Mouse (Mus musculus) forebrain, embryonic 16.5 days (tissue): ENCODE results near the gene Olfr156. TPM values are rescaled to one million over a fixed set of nuclear protein-coding genes. Genes with fewer than 3 reads are reported as not detected.

Experiments
- ATAC-seq: fragments of 200-750 bp; cut with Nextera tagmentation; 2 replicates; pipeline ENCODE4 v1.8.0; 2017; ENCODE audit warnings: mild to moderate bottlenecking, moderate library complexity
- H3K27ac ChIP-seq: fragments of 300-500 bp; sonication (generic); 2 replicates; pipeline ENCODE4 v1.5.1; 2014; ENCODE audit warnings: low read length, control low read depth
- H3K27me3 ChIP-seq: fragments of 300-500 bp; sonication (generic); replicated peaks from 2 replicates; pipeline ENCODE4 v1.6.1; 2014; ENCODE audit warnings: low read length; ENCODE audit not compliant: control insufficient read depth, insufficient read depth
- H3K36me3 ChIP-seq: fragments of 300-500 bp; sonication (generic); 2 replicates; pipeline ENCODE4 v1.6.1; 2014; ENCODE audit not compliant: control insufficient read depth, insufficient read depth
- H3K4me1 ChIP-seq: fragments of 300-500 bp; sonication (generic); replicated peaks from 2 replicates; pipeline ENCODE4 v1.6.1; 2014; ENCODE audit warnings: low read length; ENCODE audit not compliant: control insufficient read depth, insufficient read depth
- H3K4me2 ChIP-seq: fragments of 300-500 bp; sonication (generic); 2 replicates; pipeline ENCODE4 v1.6.1; 2014; ENCODE audit warnings: mild to moderate bottlenecking, low read length, control low read depth
- H3K4me3 ChIP-seq: fragments of 300-500 bp; sonication (generic); replicated peaks from 2 replicates; pipeline ENCODE4 v1.5.1; 2014; ENCODE audit warnings: mild to moderate bottlenecking, low read length, control low read depth
- H3K9ac ChIP-seq: fragments of 300-500 bp; sonication (generic); replicated peaks from 2 replicates; pipeline ENCODE4 v1.6.1; 2014; ENCODE audit warnings: low read depth, low read length, control low read depth
- H3K9me3 ChIP-seq: fragments of 300-500 bp; sonication (generic); 2 replicates; pipeline ENCODE4 v1.6.1; 2016; ENCODE audit warnings: low read length; ENCODE audit not compliant: control insufficient read depth
- WGBS: fragments of 180-500 bp; shearing (Covaris S2); extraction: QIAGEN DNeasy Blood & Tissue Kit; methylation state at CpG from one replicate; pipeline ENCODE4 v1.1.7; 2014; 5-methylcytosine and 5-hydroxymethylcytosine counted together
- polyA plus RNA-seq: library from polyadenylated mRNA; unstranded; fragments of >200 nt; fragmentation: Nextera tagmentation; extraction: Ambion mirVana; gene quantifications from 2 replicates; pipeline ENCODE4 v1.2.1, GENCODE M21; 2015

The Olfr156 gene
- polyA plus RNA-seq, result not detected in 2 replicates

- H3K36me3 ChIP-seq, result no peaks in the 10 kb centered on the region
- ATAC-seq, result no peak
- WGBS, result 9% methylated on average over 7 of the region's 7 CpGs
- no peaks in the 10 kb centered on the region for H3K4me1 ChIP-seq
- no peak within 1 kb of the TSS for H3K9ac ChIP-seq
- no peaks in the 10 kb centered on the region for H3K9me3 ChIP-seq
- no peak within 1 kb of the TSS for H3K27ac ChIP-seq
- H3K27me3 ChIP-seq, result no peaks in the 10 kb centered on the region
- no peak within 1 kb of the TSS for H3K4me2 ChIP-seq
- no peak within 1 kb of the TSS for H3K4me3 ChIP-seq
Measured at GRCm38 (mm10) chr4:43823845-43824337, at the start of gene Olfr156. TSS of gene Olfr156 (minus strand) at chr4:43823895.

GRCm38 (mm10) chr4:43869821-43870220, 46.1 kb upstream of the Olfr156 start:
- 91% methylated on average over 10 of the region's 10 CpGs for WGBS
- no peaks in the 10 kb centered on the region; the same call in 1 of the 2 replicates for H3K4me1 ChIP-seq
- no peak overlapping the region for H3K9ac ChIP-seq
- H3K4me3 ChIP-seq, result no peak overlapping the region
- H3K36me3 ChIP-seq, result no peaks in the 10 kb centered on the region
- ATAC-seq, result no peak
- no peak overlapping the region for H3K27ac ChIP-seq
- peaks cover 3% of the 10 kb centered on the region; the same call in 1 of the 2 replicates for H3K9me3 ChIP-seq
- no peaks in the 10 kb centered on the region for H3K27me3 ChIP-seq
- H3K4me2 ChIP-seq, result no peak overlapping the region

- Histone ChIP-seq H3K4me3 (no peak overlapping the region), H3K27ac (no peak overlapping the region), H3K27me3 (no peaks in the 10 kb centered on the region), H3K9me3 (no peaks in the 10 kb centered on the region), H3K36me3 (no peaks in the 10 kb centered on the region), H3K9ac (no peak overlapping the region), H3K4me2 (no peak overlapping the region), H3K4me1 (no peaks in the 10 kb centered on the region)
- WGBS, result 66% methylated on average over 4 of the region's 4 CpGs
- ATAC-seq, result no peak
Measured at GRCm38 (mm10) chr4:43863298-43863697, 39.6 kb upstream of the Olfr156 start.

GRCm38 (mm10) chr4:43860744-43861519, 37.2 kb upstream of the Olfr156 start:
- no peaks in the 10 kb centered on the region for H3K36me3 ChIP-seq
- H3K27me3 ChIP-seq, result no peaks in the 10 kb centered on the region
- no peak overlapping the region for H3K4me3 ChIP-seq
- ATAC-seq, result no peak
- WGBS, result 17% methylated on average over 14 of the region's 14 CpGs
- no peak overlapping the region for H3K9ac ChIP-seq
- H3K27ac ChIP-seq, result no peak overlapping the region
- no peak overlapping the region for H3K4me2 ChIP-seq
- no peaks in the 10 kb centered on the region for H3K9me3 ChIP-seq
- no peaks in the 10 kb centered on the region for H3K4me1 ChIP-seq

- H3K27me3 ChIP-seq, result no peaks in the 10 kb centered on the region
- no peak overlapping the region for H3K4me2 ChIP-seq
- H3K9ac ChIP-seq, result no peak overlapping the region
- H3K4me1 ChIP-seq, result no peaks in the 10 kb centered on the region
- H3K27ac ChIP-seq, result no peak overlapping the region
- WGBS, result 75% methylated on average over 10 of the region's 10 CpGs
- ATAC-seq, result no peak
- H3K9me3 ChIP-seq, result no peaks in the 10 kb centered on the region
- no peak overlapping the region for H3K4me3 ChIP-seq
- H3K36me3 ChIP-seq, result no peaks in the 10 kb centered on the region
Measured at GRCm38 (mm10) chr4:43859886-43860285, 36.2 kb upstream of the Olfr156 start.

- no peaks in the 10 kb centered on the region for H3K4me1 ChIP-seq
- no peaks in the 10 kb centered on the region for H3K36me3 ChIP-seq
- H3K9me3 ChIP-seq, result no peaks in the 10 kb centered on the region
- no peak for ATAC-seq
- H3K27ac ChIP-seq, result no peak overlapping the region
- H3K27me3 ChIP-seq, result no peaks in the 10 kb centered on the region
- H3K4me3 ChIP-seq, result no peak overlapping the region
- 77% methylated on average over 8 of the region's 8 CpGs for WGBS
- H3K4me2 ChIP-seq, result no peak overlapping the region
- H3K9ac ChIP-seq, result no peak overlapping the region
Measured at GRCm38 (mm10) chr4:43854101-43854500, 30.4 kb upstream of the Olfr156 start.

GRCm38 (mm10) chr4:43851265-43851664, 27.6 kb upstream of the Olfr156 start, which contains the start of gene Olfr155:
TSS of gene Olfr155 (plus strand) at chr4:43851565.
- Histone ChIP-seq H3K36me3 (no peaks in the 10 kb centered on the region), H3K9me3 (no peaks in the 10 kb centered on the region), H3K4me2 (no peak within 1 kb of the TSS), H3K4me3 (no peak within 1 kb of the TSS), H3K27ac (no peak within 1 kb of the TSS), H3K4me1 (no peaks in the 10 kb centered on the region), H3K27me3 (no peaks in the 10 kb centered on the region), H3K9ac (no peak within 1 kb of the TSS)
- no peak for ATAC-seq
- WGBS, result 85% methylated on average over 6 of the region's 6 CpGs

GRCm38 (mm10) chr4:43840101-43840500, 16.4 kb upstream of the Olfr156 start, which contains the start of gene Olfr157:
TSS of gene Olfr157 (minus strand) at chr4:43840201.
- Histone ChIP-seq H3K4me2 (no peak within 1 kb of the TSS), H3K36me3 (no peaks in the 10 kb centered on the region), H3K27me3 (no peaks in the 10 kb centered on the region), H3K4me3 (no peak within 1 kb of the TSS), H3K9ac (no peak within 1 kb of the TSS), H3K27ac (no peak within 1 kb of the TSS), H3K9me3 (no peaks in the 10 kb centered on the region), H3K4me1 (no peaks in the 10 kb centered on the region)
- 73% methylated on average over 1 of the region's 1 CpGs for WGBS
- no peak for ATAC-seq

GRCm38 (mm10) chr4:43838326-43838725, 14.6 kb upstream of the Olfr156 start:
- 77% methylated on average over 3 of the region's 3 CpGs for WGBS
- Histone ChIP-seq H3K27me3 (no peaks in the 10 kb centered on the region), H3K4me2 (no peak overlapping the region), H3K9ac (no peak overlapping the region), H3K4me1 (no peaks in the 10 kb centered on the region), H3K9me3 (no peaks in the 10 kb centered on the region), H3K36me3 (no peaks in the 10 kb centered on the region), H3K4me3 (no peak overlapping the region), H3K27ac (no peak overlapping the region)
- no peak for ATAC-seq
